Mouse (Mus musculus) cerebellum, adult 11 months (tissue): ENCODE measurements around the gene 6030408B16Rik.
"Not testable (repeated sequence)": the region's sequence is repeated elsewhere in the genome, so short reads cannot be mapped to it uniquely, and the experiment has no call there.

Source experiments
- DNase-seq: peaks from one replicate; pipeline ENCODE4 v3.0.0; 2022

The 6030408B16Rik gene

GRCm38 (mm10) chr15:101322640-101323039 lies 29.6 kb downstream of the 6030408B16Rik start:
- no peak for DNase-seq

DNA sequence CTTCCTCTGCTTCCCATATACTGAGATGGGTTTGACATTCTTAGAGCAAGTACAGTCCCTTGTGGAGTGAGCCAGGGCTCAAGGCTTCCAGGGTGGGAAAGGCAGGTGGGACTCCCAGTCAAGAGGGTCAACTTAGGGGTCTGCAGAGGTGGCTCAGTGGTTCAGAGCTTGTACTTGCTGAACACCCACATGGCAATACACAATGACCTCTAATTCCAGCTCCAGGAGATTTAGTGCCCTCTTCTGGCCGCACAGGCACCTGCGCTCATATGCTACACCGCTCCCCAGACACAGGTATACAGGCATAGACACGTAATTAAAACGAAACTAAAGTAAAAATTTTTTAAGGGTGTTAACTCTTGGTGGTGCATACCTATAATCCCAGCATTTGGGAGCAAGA lies 30.5 kb downstream of the 6030408B16Rik start:
- no peak for DNase-seq

DNA sequence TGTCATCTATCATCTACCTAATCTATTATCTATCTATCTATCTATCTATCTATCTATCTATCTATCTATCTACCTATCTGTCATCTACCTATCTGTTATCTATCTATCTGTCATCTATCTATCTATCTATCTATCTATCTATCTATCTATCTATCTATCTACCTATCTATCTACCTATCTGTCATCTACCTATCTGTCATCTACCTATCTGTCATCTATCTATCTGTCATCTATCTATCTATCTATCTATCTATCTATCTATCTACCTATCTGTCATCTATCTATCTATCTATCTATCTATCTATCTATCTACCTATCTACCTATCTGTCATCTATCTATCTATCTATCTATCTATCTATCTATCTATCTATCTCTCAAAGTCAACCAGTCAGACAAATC lies 31.4 kb downstream of the 6030408B16Rik start:
- DNase-seq: not testable (repeated sequence)

DNA sequence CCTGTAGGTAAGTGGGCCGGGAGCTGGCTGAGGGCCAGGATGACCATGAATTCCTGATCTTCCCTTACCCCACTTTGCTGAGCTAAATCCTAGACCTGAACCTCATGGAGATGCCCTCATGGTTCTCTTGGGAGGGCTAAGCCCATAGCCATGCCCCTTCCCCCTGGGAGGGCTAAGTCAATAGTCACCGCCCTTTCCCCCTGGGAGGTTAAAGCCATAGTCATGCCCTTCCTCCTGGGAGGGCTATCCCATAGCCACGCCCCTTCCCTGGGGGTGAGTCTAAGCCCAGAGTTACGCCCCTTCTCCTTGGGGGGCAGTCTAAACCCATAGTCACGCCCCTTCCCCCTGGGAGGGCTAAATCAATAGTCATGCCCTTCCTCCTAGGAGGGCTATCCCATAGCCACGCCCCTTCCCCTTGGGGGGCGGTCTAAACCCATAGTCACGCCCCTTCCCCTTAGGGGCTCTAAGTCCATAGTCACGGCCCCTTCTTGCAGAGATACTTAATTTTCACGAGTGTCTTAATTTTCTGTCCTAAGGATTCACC lies 33.1 kb downstream of the 6030408B16Rik start:
- no peak for DNase-seq

- DNase-seq: peak; percentile 55
Observed at GRCm38 (mm10) chr15:101327282-101327681, 34.3 kb downstream of the 6030408B16Rik start.

GRCm38 (mm10) chr15:101328876-101329563 lies 36.0 kb downstream of the 6030408B16Rik start:
- DNase-seq: no peak

GRCm38 (mm10) chr15:101329564-101329892 lies 36.5 kb downstream of the 6030408B16Rik start:
- no peak for DNase-seq

GRCm38 (mm10) chr15:101331090-101331489 lies 38.1 kb downstream of the 6030408B16Rik start:
- DNase-seq: no peak

DNA sequence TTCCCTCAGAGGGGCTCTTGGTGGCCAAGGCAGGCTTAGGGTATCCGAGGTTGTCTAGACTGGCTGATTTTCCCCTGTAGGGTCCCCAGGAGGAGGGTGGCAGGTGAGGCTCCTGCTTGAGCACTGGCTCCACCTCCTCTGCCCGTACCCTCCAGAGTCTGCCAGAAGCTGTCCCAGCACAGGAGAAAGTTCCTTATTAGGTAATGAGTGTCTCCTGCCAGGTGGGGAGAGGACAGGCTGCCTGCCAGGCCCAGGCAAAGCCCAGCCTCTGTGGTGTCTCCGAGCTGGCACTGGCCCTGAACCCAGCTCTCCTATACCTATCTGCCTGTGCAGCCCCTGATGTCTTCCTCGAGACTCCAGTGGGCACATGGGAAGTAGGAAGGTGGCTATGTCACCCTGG lies 39.4 kb downstream of the 6030408B16Rik start:
- DNase-seq: no peak

DNA sequence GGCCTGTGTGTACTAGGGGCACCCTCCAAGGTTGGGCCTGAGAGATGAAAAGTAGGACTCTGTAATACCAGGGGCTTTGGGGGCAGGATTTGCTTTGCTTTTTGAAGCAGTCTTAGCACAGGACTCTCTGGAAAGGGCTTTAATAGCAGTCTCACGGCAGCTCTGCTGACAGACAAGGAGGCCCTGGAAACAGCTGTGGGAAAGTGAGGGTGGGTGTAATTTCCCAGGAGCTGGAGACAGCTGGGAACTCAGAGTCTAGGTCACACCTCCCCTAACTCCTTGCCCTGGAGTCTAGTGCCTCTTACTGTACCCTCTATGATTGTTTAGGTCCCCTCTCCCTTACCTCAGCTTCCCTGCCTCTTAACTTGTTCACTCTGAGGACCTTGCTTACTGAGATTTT lies 40.2 kb downstream of the 6030408B16Rik start:
- no peak for DNase-seq

DNA sequence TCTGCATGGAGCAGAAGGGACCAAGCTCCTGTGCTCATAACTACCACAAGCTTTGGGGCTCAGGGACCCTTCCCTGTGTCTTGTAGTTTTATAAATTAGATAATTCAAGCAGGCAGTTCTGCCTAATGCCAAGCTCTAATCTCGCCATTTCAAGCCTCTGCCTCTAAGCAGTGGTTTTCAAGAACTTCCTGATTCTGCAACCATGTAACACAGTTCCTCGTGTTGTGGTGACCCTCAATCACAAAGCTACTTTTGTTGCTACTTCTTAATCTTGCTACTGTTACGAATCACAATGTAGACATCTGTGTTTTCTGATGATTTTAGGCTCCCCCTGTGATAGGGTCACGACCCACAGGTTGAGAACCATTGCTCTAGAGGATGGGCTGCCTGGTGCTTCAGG lies 40.6 kb downstream of the 6030408B16Rik start:
- no peak for DNase-seq

- DNase-seq: no peak
Observed at GRCm38 (mm10) chr15:101336474-101337174, 43.6 kb downstream of the 6030408B16Rik start.

DNA sequence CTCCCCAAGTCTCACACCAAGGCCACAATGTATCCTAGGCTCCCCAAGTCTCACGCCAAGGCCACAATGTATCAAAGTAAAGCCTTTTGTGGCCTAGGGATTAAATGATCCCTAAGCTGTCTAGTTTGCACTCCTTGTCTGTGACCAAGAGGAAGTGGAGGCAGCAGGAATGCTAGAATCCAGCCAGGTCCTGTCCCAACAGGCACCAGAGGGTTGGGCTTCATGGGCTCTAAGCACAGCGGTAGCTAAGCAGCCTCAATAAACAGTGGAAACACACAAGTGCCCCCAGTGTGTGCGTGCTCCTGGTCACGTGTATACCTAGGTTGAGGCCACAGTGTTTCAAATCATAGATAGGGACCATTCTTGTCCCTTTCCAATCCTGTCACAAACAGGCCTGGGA lies 45.3 kb downstream of the 6030408B16Rik start:
- DNase-seq: no peak

DNA sequence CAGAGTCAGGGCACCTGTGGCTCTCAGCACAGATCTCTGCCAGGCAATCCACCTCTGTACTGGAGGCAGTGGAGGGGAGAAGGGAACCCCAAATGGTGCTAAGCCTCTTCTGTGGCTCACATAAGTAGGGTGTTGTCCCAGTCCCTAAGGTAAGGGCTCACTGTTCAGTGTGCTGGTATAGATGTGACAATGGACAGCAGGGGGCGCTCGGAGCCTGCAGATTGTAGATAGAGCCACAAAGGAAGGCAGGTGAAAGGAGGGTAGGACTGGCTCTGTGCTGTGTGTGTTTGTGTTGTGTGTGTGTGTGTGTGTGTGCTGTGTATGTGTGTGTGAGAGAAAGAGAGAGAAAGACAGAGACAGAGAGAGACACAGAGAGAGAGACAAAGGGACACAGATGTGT lies 46.5 kb downstream of the 6030408B16Rik start:
- peak; percentile 78 for DNase-seq

GRCm38 (mm10) chr15:101341797-101342515 lies 48.9 kb downstream of the 6030408B16Rik start:
- no peak for DNase-seq
